Mouse (Mus musculus): ENCODE measurements around the gene Slc35a2. TPM values are rescaled to one million over a fixed set of nuclear protein-coding genes. Genes with fewer than 3 reads are reported as not detected.

The Slc35a2 gene
- polyA plus RNA-seq, 1 experiment, result 20.6 TPM

DNA sequence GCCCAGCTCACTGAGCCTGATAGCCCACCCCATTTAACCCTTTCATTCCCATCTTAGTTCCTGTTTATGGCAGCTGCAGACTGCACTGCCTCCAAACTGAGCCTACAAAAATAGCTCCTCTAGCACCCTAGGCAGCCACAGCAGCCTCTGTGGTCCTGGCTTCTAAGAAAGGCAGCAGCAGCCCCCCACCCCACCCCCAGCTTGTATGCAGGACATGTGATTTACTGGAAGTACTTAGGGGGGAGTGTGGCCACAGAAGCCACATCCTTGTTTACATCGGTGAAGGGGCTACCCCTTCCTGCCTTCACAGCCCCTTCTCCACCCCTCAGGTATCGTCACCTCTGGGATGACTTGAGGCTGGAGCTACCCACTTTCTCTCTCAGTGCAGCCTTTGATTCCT, 18.5 kb upstream of the Slc35a2 start:
- H3ac ChIP-seq (ENCODE audit: control insufficient read depth, insufficient read length, low read depth), result no peak overlapping the region
- H3K27me3 ChIP-seq (ENCODE audit: control insufficient read depth, insufficient read depth, insufficient read length), result no peaks in the 10 kb centered on the region
- H3K79me3 ChIP-seq (ENCODE audit: low read depth), result peaks cover 4% of the 10 kb centered on the region
- H3K4me3 ChIP-seq (ENCODE audit: insufficient read depth, poor library complexity, severe bottlenecking), result no peak overlapping the region
- TF ChIP-seq MAX (IDR thresholded peaks at IDR 0.05) (no peak), FOSL1 (IDR thresholded peaks at IDR 0.05; ENCODE audit: insufficient read depth, low read length, poor library complexity, severe bottlenecking) (no peak), CEBPB (IDR thresholded peaks at IDR 0.05; ENCODE audit: low read depth) (no peak), CTCF (IDR thresholded peaks at IDR 0.05; ENCODE audit: control insufficient read depth, insufficient read depth, insufficient read length) (no peak), MYOG (IDR thresholded peaks at IDR 0.05; ENCODE audit: control insufficient read depth, extremely low read depth, insufficient read length) (no peak), USF1 (IDR thresholded peaks at IDR 0.05; ENCODE audit: low read depth) (no peak), MYOD1 (IDR thresholded peaks at IDR 0.05; ENCODE audit: control insufficient read depth, insufficient read length, low read depth) (no peak)
- H3K36me3 ChIP-seq (ENCODE audit: control insufficient read depth, insufficient read depth), result no peaks in the 10 kb centered on the region
- H3K79me2 ChIP-seq (ENCODE audit: control insufficient read depth, insufficient read depth), result peaks cover 19% of the 10 kb centered on the region

DNA sequence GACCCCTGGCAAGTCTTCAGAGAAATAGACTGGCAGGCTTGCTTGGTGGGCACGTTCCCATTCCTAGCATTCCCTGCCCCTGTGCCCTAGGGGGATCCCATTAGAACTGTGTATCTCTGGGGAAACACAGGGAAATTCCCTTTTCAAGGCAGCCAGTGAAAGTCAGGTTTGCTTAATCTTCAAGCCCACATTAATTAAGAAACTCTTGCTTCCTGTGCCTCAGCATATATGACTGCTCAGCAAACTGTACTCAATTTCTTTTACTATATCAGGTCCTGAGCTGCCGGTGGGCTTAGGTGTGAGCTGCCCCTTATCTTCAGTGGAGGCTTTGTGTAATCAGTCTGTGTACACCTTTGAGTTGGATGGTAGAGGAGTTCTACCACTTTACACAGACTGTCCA, 18.0 kb upstream of the Slc35a2 start:
- H3K27me3 ChIP-seq (ENCODE audit: control insufficient read depth, insufficient read depth, insufficient read length), result no peaks in the 10 kb centered on the region
- TF ChIP-seq CTCF (IDR thresholded peaks at IDR 0.05; ENCODE audit: control insufficient read depth, insufficient read depth, insufficient read length) (no peak), USF1 (IDR thresholded peaks at IDR 0.05; ENCODE audit: low read depth) (no peak), FOSL1 (IDR thresholded peaks at IDR 0.05; ENCODE audit: insufficient read depth, low read length, poor library complexity, severe bottlenecking) (no peak), MAX (IDR thresholded peaks at IDR 0.05) (no peak), MYOG (IDR thresholded peaks at IDR 0.05; ENCODE audit: control insufficient read depth, extremely low read depth, insufficient read length) (no peak), CEBPB (IDR thresholded peaks at IDR 0.05; ENCODE audit: low read depth) (no peak), MYOD1 (IDR thresholded peaks at IDR 0.05; ENCODE audit: control insufficient read depth, insufficient read length, low read depth) (no peak)
- H3K79me3 ChIP-seq (ENCODE audit: low read depth), result peaks cover 4% of the 10 kb centered on the region
- no peak overlapping the region for H3ac ChIP-seq (ENCODE audit: control insufficient read depth, insufficient read length, low read depth)
- H3K36me3 ChIP-seq (ENCODE audit: control insufficient read depth, insufficient read depth), result no peaks in the 10 kb centered on the region
- H3K4me3 ChIP-seq (ENCODE audit: insufficient read depth, poor library complexity, severe bottlenecking), result no peak overlapping the region
- H3K79me2 ChIP-seq (ENCODE audit: control insufficient read depth, insufficient read depth), result peaks cover 15% of the 10 kb centered on the region

GRCm38 (mm10) chrX:7867141-7867540, 16.7 kb upstream of the Slc35a2 start:
- Histone ChIP-seq H3K79me2 (ENCODE audit: control insufficient read depth, insufficient read depth) (peaks cover 8% of the 10 kb centered on the region), H3K79me3 (ENCODE audit: low read depth) (peaks cover 4% of the 10 kb centered on the region), H3K4me3 (ENCODE audit: insufficient read depth, poor library complexity, severe bottlenecking) (no peak overlapping the region), H3K27me3 (ENCODE audit: control insufficient read depth, insufficient read depth, insufficient read length) (no peaks in the 10 kb centered on the region), H3ac (ENCODE audit: control insufficient read depth, insufficient read length, low read depth) (no peak overlapping the region), H3K36me3 (ENCODE audit: control insufficient read depth, insufficient read depth) (no peaks in the 10 kb centered on the region)
- TF ChIP-seq MAX (IDR thresholded peaks at IDR 0.05), result no peak
- no peak for TF ChIP-seq CEBPB (IDR thresholded peaks at IDR 0.05; ENCODE audit: low read depth)
- no peak for TF ChIP-seq CTCF (IDR thresholded peaks at IDR 0.05; ENCODE audit: control insufficient read depth, insufficient read depth, insufficient read length)
- TF ChIP-seq MYOD1 (IDR thresholded peaks at IDR 0.05; ENCODE audit: control insufficient read depth, insufficient read length, low read depth), result no peak
- no peak for TF ChIP-seq FOSL1 (IDR thresholded peaks at IDR 0.05; ENCODE audit: insufficient read depth, low read length, poor library complexity, severe bottlenecking)
- TF ChIP-seq USF1 (IDR thresholded peaks at IDR 0.05; ENCODE audit: low read depth), result no peak
- no peak for TF ChIP-seq MYOG (IDR thresholded peaks at IDR 0.05; ENCODE audit: control insufficient read depth, extremely low read depth, insufficient read length)

GRCm38 (mm10) chrX:7868506-7868905, 15.3 kb upstream of the Slc35a2 start:
- Histone ChIP-seq H3K79me3 (ENCODE audit: low read depth) (peaks cover 4% of the 10 kb centered on the region), H3K36me3 (ENCODE audit: control insufficient read depth, insufficient read depth) (peaks cover 3% of the 10 kb centered on the region), H3K79me2 (ENCODE audit: control insufficient read depth, insufficient read depth) (peaks cover 8% of the 10 kb centered on the region), H3K4me3 (ENCODE audit: insufficient read depth, poor library complexity, severe bottlenecking) (no peak overlapping the region), H3ac (ENCODE audit: control insufficient read depth, insufficient read length, low read depth) (no peak overlapping the region), H3K27me3 (ENCODE audit: control insufficient read depth, insufficient read depth, insufficient read length) (no peaks in the 10 kb centered on the region)
- no peak for TF ChIP-seq CTCF (IDR thresholded peaks at IDR 0.05; ENCODE audit: control insufficient read depth, insufficient read depth, insufficient read length)
- no peak for TF ChIP-seq USF1 (IDR thresholded peaks at IDR 0.05; ENCODE audit: low read depth)
- no peak for TF ChIP-seq FOSL1 (IDR thresholded peaks at IDR 0.05; ENCODE audit: insufficient read depth, low read length, poor library complexity, severe bottlenecking)
- TF ChIP-seq MYOG (IDR thresholded peaks at IDR 0.05; ENCODE audit: control insufficient read depth, extremely low read depth, insufficient read length), result no peak

DNA sequence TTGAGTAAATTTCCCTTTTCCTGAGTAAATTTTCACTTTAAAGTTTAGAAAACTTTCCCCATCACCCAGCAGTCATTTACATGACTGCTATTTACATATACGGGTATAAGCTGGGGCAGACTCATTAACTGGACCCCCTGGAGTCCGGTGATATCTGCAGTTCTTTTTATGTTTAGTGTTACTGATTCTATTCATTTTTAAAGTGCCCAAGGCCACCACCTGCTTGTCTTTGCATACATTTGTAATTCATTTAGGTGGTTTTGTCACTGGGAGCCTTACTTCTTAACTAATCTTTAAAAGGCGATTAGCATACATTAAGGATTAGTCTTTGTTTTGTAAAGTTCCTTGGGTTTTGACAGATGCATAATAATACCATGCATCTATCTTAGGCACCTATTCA, 14.0 kb upstream of the Slc35a2 start:
- H3K4me3 ChIP-seq (ENCODE audit: insufficient read depth, poor library complexity, severe bottlenecking), result no peak overlapping the region
- peaks cover 3% of the 10 kb centered on the region for H3K36me3 ChIP-seq (ENCODE audit: control insufficient read depth, insufficient read depth)
- H3ac ChIP-seq (ENCODE audit: control insufficient read depth, insufficient read length, low read depth), result no peak overlapping the region
- TF ChIP-seq MYOG (IDR thresholded peaks at IDR 0.05; ENCODE audit: control insufficient read depth, extremely low read depth, insufficient read length) (no peak), MAX (IDR thresholded peaks at IDR 0.05) (no peak), CTCF (IDR thresholded peaks at IDR 0.05; ENCODE audit: control insufficient read depth, insufficient read depth, insufficient read length) (no peak), CEBPB (IDR thresholded peaks at IDR 0.05; ENCODE audit: low read depth) (no peak), MYOD1 (IDR thresholded peaks at IDR 0.05; ENCODE audit: control insufficient read depth, insufficient read length, low read depth) (no peak), FOSL1 (IDR thresholded peaks at IDR 0.05; ENCODE audit: insufficient read depth, low read length, poor library complexity, severe bottlenecking) (no peak), USF1 (IDR thresholded peaks at IDR 0.05; ENCODE audit: low read depth) (no peak)
- H3K27me3 ChIP-seq (ENCODE audit: control insufficient read depth, insufficient read depth, insufficient read length), result no peaks in the 10 kb centered on the region
- peaks cover 8% of the 10 kb centered on the region for H3K79me2 ChIP-seq (ENCODE audit: control insufficient read depth, insufficient read depth)
- H3K79me3 ChIP-seq (ENCODE audit: low read depth), result no peaks in the 10 kb centered on the region

- Histone ChIP-seq H3K79me2 (ENCODE audit: control insufficient read depth, insufficient read depth) (no peaks in the 10 kb centered on the region), H3K27me3 (ENCODE audit: control insufficient read depth, insufficient read depth, insufficient read length) (no peaks in the 10 kb centered on the region), H3K4me3 (ENCODE audit: insufficient read depth, poor library complexity, severe bottlenecking) (peak within 1 kb of the TSS; percentile 23), H3ac (ENCODE audit: control insufficient read depth, insufficient read length, low read depth) (peak within 1 kb of the TSS; percentile 74), H3K79me3 (ENCODE audit: low read depth) (no peaks in the 10 kb centered on the region), H3K36me3 (ENCODE audit: control insufficient read depth, insufficient read depth) (no peaks in the 10 kb centered on the region)
- TF ChIP-seq FOSL1 (IDR thresholded peaks at IDR 0.05; ENCODE audit: insufficient read depth, low read length, poor library complexity, severe bottlenecking) (no peak), CEBPB (IDR thresholded peaks at IDR 0.05; ENCODE audit: low read depth) (no peak), MYOG (IDR thresholded peaks at IDR 0.05; ENCODE audit: control insufficient read depth, extremely low read depth, insufficient read length) (no peak), USF1 (IDR thresholded peaks at IDR 0.05; ENCODE audit: low read depth) (no peak), MAX (IDR thresholded peaks at IDR 0.05) (no peak), CTCF (IDR thresholded peaks at IDR 0.05; ENCODE audit: control insufficient read depth, insufficient read depth, insufficient read length) (no peak), MYOD1 (IDR thresholded peaks at IDR 0.05; ENCODE audit: control insufficient read depth, insufficient read length, low read depth) (no peak)
These were observed 5.8 kb upstream of the Slc35a2 start, which contains the start of gene Pim2 for GRCm38 (mm10) chrX:7878007-7878419. Pim2 (plus strand) TSS chrX:7878262.
